Mouse (Mus musculus) cerebellum, adult 9-10 months (tissue): Measurements from ENCODE around the gene Kif26b.
A peak's percentile ranks its signal among the peaks of the same experiment; 100 is the strongest.

Experiments used
- DNase-seq: peaks from one replicate; pipeline ENCODE4 v3.0.0; 2022

Gene Kif26b

GRCm38 (mm10) chr1:178597757-178598156, 68.8 kb downstream of the Kif26b start:
- no peak for DNase-seq

GRCm38 (mm10) chr1:178600851-178601569, 72.1 kb downstream of the Kif26b start:
- DNase-seq: peak; percentile 69

- no peak for DNase-seq
Observed at GRCm38 (mm10) chr1:178609151-178609775, 80.3 kb downstream of the Kif26b start.

- DNase-seq: no peak
Observed at GRCm38 (mm10) chr1:178611512-178611911, 82.6 kb downstream of the Kif26b start.

- DNase-seq: no peak
Observed at GRCm38 (mm10) chr1:178621301-178621700, 92.4 kb downstream of the Kif26b start.

- DNase-seq: no peak
Observed at GRCm38 (mm10) chr1:178623889-178624288, 95.0 kb downstream of the Kif26b start.

GRCm38 (mm10) chr1:178626961-178627381, 98.0 kb downstream of the Kif26b start:
- no peak for DNase-seq

- DNase-seq: no peak
Observed at GRCm38 (mm10) chr1:178630042-178630441, 101.1 kb downstream of the Kif26b start.

GRCm38 (mm10) chr1:178631863-178632262, 102.9 kb downstream of the Kif26b start:
- no peak for DNase-seq

- DNase-seq: no peak
Observed at GRCm38 (mm10) chr1:178634359-178635085, 105.6 kb downstream of the Kif26b start.

GRCm38 (mm10) chr1:178635470-178635869, 106.5 kb downstream of the Kif26b start:
- no peak for DNase-seq

GRCm38 (mm10) chr1:178637293-178637692, 108.4 kb downstream of the Kif26b start:
- DNase-seq: no peak

- no peak for DNase-seq
Observed at GRCm38 (mm10) chr1:178639951-178640350, 111.0 kb downstream of the Kif26b start.

GRCm38 (mm10) chr1:178640719-178641455, 112.0 kb downstream of the Kif26b start:
- DNase-seq: peak; percentile 62

- DNase-seq: no peak
Observed at GRCm38 (mm10) chr1:178641788-178642187, 112.9 kb downstream of the Kif26b start.

GRCm38 (mm10) chr1:178644954-178645353, 116.0 kb downstream of the Kif26b start:
- DNase-seq: no peak

- no peak for DNase-seq
Observed at GRCm38 (mm10) chr1:178646589-178646988, 117.7 kb downstream of the Kif26b start.

GRCm38 (mm10) chr1:178655525-178655924, 126.6 kb downstream of the Kif26b start:
- DNase-seq: no peak

GRCm38 (mm10) chr1:178661035-178661434, 132.1 kb downstream of the Kif26b start:
- no peak for DNase-seq

- DNase-seq: no peak
Observed at GRCm38 (mm10) chr1:178661556-178661955, 132.6 kb downstream of the Kif26b start.

GRCm38 (mm10) chr1:178663539-178663938, 134.6 kb downstream of the Kif26b start:
- DNase-seq: no peak

GRCm38 (mm10) chr1:178664271-178664969, 135.5 kb downstream of the Kif26b start:
- no peak for DNase-seq
